Mouse (Mus musculus): ENCODE measurements around the gene Ttll5. TPM values are rescaled to one million over a fixed set of nuclear protein-coding genes. Genes with fewer than 3 reads are reported as not detected.

The Ttll5 gene
- polyA plus RNA-seq, 2 experiments: 5.6 to 6.4 TPM

DNA sequence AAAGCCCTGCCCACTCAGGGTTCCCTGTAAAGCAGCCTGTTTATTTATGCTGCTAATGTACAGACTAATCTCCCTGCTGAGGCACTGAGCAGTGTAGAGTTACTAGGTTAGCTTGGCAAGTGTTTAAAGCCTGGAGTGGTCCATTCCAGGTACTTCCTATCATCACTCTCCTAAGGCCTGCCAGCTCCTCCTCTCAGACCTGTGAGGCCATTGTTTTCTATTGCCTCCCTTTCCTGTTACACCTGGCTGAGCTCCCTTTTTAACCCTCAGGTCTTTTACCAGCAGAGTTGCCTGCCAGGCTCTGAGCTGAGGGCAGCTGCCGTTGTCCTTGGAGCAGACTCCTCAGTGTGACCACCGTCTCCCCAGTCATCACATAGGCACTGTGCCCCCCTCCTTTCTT, 146.3 kb downstream of the Ttll5 start:
- DNase-seq (ENCODE audit: low read depth in 3 of 3, low spot score in 3 of 3) (no peak), ATAC-seq (ENCODE audit: insufficient read depth) (no peak)
- no peak overlapping the region for H3K4me3 ChIP-seq (ENCODE audit: insufficient read depth in 1 of 2, low read depth in 2 of 2, low read length in 2 of 2)
- H3K9me3 ChIP-seq (ENCODE audit: control insufficient read depth, low read length): no peaks in the 10 kb centered on the region
- H3K4me1 ChIP-seq (replicated peaks; ENCODE audit: control insufficient read depth in 2 of 2, insufficient read depth in 2 of 2, low read length in 1 of 2): no peaks in the 10 kb centered on the region
- H3K27me3 ChIP-seq (ENCODE audit: control insufficient read depth, insufficient read depth, low read length): no peaks in the 10 kb centered on the region
- H3K36me3 ChIP-seq (replicated peaks; ENCODE audit: control insufficient read depth, insufficient read depth, low read depth): no peaks in the 10 kb centered on the region
- H3K4me2 ChIP-seq (ENCODE audit: low read depth): no peak overlapping the region
- no peak overlapping the region for H3K9ac ChIP-seq (replicated peaks)
- WGBS (ENCODE audit: insufficient replicate concordance): 85% methylated on average over 2 of the region's 2 CpGs
- no peak for TF ChIP-seq EP300 (IDR thresholded peaks at IDR 0.05; ENCODE audit: low read depth)
- no peak for TF ChIP-seq CTCF (IDR thresholded peaks at IDR 0.05; ENCODE audit: low read depth)
- no peak overlapping the region for H3K27ac ChIP-seq

DNA sequence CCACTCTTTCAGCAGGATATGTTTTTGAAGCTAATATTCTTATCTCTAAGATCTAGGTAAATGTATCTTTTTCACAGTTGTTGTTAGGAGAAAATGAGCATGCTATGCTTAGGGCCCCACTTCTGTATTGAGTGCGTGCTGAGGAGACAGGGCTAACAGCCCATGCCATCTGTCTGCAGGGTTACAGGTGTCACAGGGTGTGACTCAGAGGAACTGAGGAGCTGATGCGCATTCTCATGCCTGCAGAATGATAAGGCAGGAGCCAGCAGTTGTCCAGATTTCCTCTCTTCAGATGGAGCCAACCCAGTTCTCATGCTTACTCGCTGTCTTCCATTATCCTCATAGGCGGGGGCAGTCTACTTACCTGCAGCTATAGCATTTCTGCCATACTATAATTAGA, 147.2 kb downstream of the Ttll5 start:
- DNase-seq (ENCODE audit: low read depth in 3 of 3, low spot score in 3 of 3) (no peak), ATAC-seq (ENCODE audit: insufficient read depth) (no peak)
- H3K4me3 ChIP-seq (ENCODE audit: insufficient read depth in 1 of 2, low read depth in 2 of 2, low read length in 2 of 2): no peak overlapping the region
- H3K9me3 ChIP-seq (ENCODE audit: control insufficient read depth, low read length): no peaks in the 10 kb centered on the region
- H3K4me2 ChIP-seq (ENCODE audit: low read depth): no peak overlapping the region
- peak; percentile 30; the same call in 1 of the 2 replicates for TF ChIP-seq EP300 (IDR thresholded peaks at IDR 0.05; ENCODE audit: low read depth)
- TF ChIP-seq CTCF (IDR thresholded peaks at IDR 0.05; ENCODE audit: low read depth): no peak
- H3K4me1 ChIP-seq (replicated peaks; ENCODE audit: control insufficient read depth in 2 of 2, insufficient read depth in 2 of 2, low read length in 1 of 2): no peaks in the 10 kb centered on the region
- H3K27me3 ChIP-seq (ENCODE audit: control insufficient read depth, insufficient read depth, low read length): no peaks in the 10 kb centered on the region
- 38% methylated on average over 4 of the region's 4 CpGs for WGBS (ENCODE audit: insufficient replicate concordance)
- no peak overlapping the region for H3K9ac ChIP-seq (replicated peaks)
- no peaks in the 10 kb centered on the region for H3K36me3 ChIP-seq (replicated peaks; ENCODE audit: control insufficient read depth, insufficient read depth, low read depth)
- no peak overlapping the region for H3K27ac ChIP-seq

DNA sequence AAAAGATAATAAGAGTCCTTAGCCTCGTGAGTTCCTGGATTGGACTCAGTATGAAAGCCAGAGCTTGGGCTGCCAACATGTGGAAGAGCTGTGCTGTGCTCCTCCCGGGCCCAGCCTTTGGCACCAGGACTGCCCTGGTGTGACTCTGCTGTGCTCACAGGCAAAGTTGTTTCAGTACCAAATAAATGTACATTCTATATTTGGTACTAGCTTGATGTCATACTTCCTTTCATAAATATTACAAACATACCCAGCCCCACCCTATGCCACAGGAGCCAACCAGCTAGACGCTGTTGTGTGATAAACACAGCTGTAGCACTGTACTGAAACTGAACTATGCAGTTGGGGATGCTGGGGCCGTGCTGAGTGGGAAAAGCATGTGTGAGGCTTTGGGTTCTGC, 149.1 kb downstream of the Ttll5 start:
- H3K36me3 ChIP-seq (replicated peaks; ENCODE audit: control insufficient read depth, insufficient read depth, low read depth): no peaks in the 10 kb centered on the region
- H3K4me1 ChIP-seq (replicated peaks; ENCODE audit: control insufficient read depth in 2 of 2, insufficient read depth in 2 of 2, low read length in 1 of 2): no peaks in the 10 kb centered on the region
- H3K27me3 ChIP-seq (ENCODE audit: control insufficient read depth, insufficient read depth, low read length): no peaks in the 10 kb centered on the region
- no peak for ATAC-seq (ENCODE audit: insufficient read depth)
- H3K4me2 ChIP-seq (ENCODE audit: low read depth): no peak overlapping the region
- no peak overlapping the region for H3K4me3 ChIP-seq (ENCODE audit: insufficient read depth in 1 of 2, low read depth in 2 of 2, low read length in 2 of 2)
- no peak for DNase-seq (ENCODE audit: low read depth in 3 of 3, low spot score in 3 of 3)
- TF ChIP-seq EP300 (IDR thresholded peaks at IDR 0.05; ENCODE audit: low read depth) (no peak), CTCF (IDR thresholded peaks at IDR 0.05; ENCODE audit: low read depth) (no peak)
- no peak overlapping the region for H3K9ac ChIP-seq (replicated peaks)
- no peaks in the 10 kb centered on the region for H3K9me3 ChIP-seq (ENCODE audit: control insufficient read depth, low read length)
- no peak overlapping the region for H3K27ac ChIP-seq
- 34% methylated on average over 4 of the region's 4 CpGs for WGBS (ENCODE audit: insufficient replicate concordance)

DNA sequence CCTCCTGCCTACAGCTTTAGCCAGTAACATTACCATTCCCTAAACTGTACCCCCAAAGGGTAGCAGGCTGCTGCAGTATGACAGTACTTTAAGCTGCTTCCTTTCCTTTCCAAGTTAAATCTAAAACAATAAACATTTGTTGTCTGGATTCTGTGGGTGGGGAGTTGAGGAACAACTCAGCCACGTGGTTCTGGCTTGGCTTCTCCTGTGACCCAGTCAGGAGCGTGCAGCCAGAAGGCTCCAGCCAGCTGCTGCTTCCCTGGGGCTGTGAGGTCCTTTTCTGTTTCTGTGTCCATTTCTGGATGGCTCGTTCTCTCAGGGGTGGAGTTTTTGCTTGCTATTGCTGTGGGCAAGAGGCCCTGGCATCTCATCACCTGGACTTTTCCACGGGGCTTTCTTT, 149.6 kb downstream of the Ttll5 start:
- 52% methylated on average over 4 of the region's 4 CpGs for WGBS (ENCODE audit: insufficient replicate concordance)
- H3K27me3 ChIP-seq (ENCODE audit: control insufficient read depth, insufficient read depth, low read length): no peaks in the 10 kb centered on the region
- no peak overlapping the region for H3K4me3 ChIP-seq (ENCODE audit: insufficient read depth in 1 of 2, low read depth in 2 of 2, low read length in 2 of 2)
- ATAC-seq (ENCODE audit: insufficient read depth) (no peak), DNase-seq (ENCODE audit: low read depth in 3 of 3, low spot score in 3 of 3) (no peak)
- H3K4me1 ChIP-seq (replicated peaks; ENCODE audit: control insufficient read depth in 2 of 2, insufficient read depth in 2 of 2, low read length in 1 of 2): no peaks in the 10 kb centered on the region
- H3K9ac ChIP-seq (replicated peaks): no peak overlapping the region
- TF ChIP-seq EP300 (IDR thresholded peaks at IDR 0.05; ENCODE audit: low read depth): no peak
- no peak for TF ChIP-seq CTCF (IDR thresholded peaks at IDR 0.05; ENCODE audit: low read depth)
- H3K36me3 ChIP-seq (replicated peaks; ENCODE audit: control insufficient read depth, insufficient read depth, low read depth): no peaks in the 10 kb centered on the region
- no peak overlapping the region for H3K27ac ChIP-seq
- H3K4me2 ChIP-seq (ENCODE audit: low read depth): no peak overlapping the region
- H3K9me3 ChIP-seq (ENCODE audit: control insufficient read depth, low read length): no peaks in the 10 kb centered on the region

DNA sequence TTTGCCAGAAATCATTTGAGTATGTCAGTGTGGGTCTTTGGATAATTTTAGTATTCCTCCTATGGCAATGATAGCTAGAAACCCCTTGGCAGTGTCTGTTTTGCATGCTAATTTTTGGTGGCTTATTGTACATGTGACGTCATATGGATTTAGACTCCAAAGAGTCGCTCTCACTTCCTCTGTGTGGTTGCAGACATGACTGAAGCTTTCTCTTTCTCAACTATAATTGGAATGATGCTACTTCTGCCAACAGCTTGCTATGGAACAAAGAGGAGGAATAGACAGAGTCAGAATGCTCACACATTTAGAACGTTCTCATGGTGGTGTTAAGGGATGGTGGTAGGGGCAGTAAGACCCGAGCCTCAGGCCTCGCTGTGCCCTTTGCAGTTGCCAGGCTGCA, 155.5 kb downstream of the Ttll5 start:
- no peak for TF ChIP-seq CTCF (IDR thresholded peaks at IDR 0.05; ENCODE audit: low read depth)
- TF ChIP-seq EP300 (IDR thresholded peaks at IDR 0.05; ENCODE audit: low read depth): no peak
- Histone ChIP-seq H3K9ac (replicated peaks) (no peak overlapping the region), H3K27me3 (ENCODE audit: control insufficient read depth, insufficient read depth, low read length) (no peaks in the 10 kb centered on the region), H3K4me2 (ENCODE audit: low read depth) (no peak overlapping the region), H3K9me3 (ENCODE audit: control insufficient read depth, low read length) (no peaks in the 10 kb centered on the region), H3K4me1 (replicated peaks; ENCODE audit: control insufficient read depth in 2 of 2, insufficient read depth in 2 of 2, low read length in 1 of 2) (no peaks in the 10 kb centered on the region), H3K4me3 (ENCODE audit: insufficient read depth in 1 of 2, low read depth in 2 of 2, low read length in 2 of 2) (no peak overlapping the region), H3K36me3 (replicated peaks; ENCODE audit: control insufficient read depth, insufficient read depth, low read depth) (no peaks in the 10 kb centered on the region), H3K27ac (no peak overlapping the region)
- WGBS (ENCODE audit: insufficient replicate concordance): 68% methylated on average over 5 of the region's 5 CpGs
- ATAC-seq (ENCODE audit: insufficient read depth) (no peak), DNase-seq (ENCODE audit: low read depth in 3 of 3, low spot score in 3 of 3) (no peak)

Measured in liver, embryonic 14.5 days (tissue).